Mouse (Mus musculus): ENCODE measurements at regions not wholly inside any gene's neighbourhood (a gene's known extent, or its start where the extent isn't known, plus 50 kb on each side); places are given as distances from the start of the nearest gene placed in this dataset.

GRCm38 (mm10) chr4:34105251-34105650 is 55.3 kb upstream of the Spaca1 start:
- no peak for DNase-seq (ENCODE audit: low spot score)

- no peak for DNase-seq (ENCODE audit: low spot score)
Measured at GRCm38 (mm10) chr4:34114323-34114722, 64.3 kb upstream of the Spaca1 start.

- DNase-seq (ENCODE audit: low spot score) = no peak
Measured at GRCm38 (mm10) chr4:34117086-34117485, 67.1 kb upstream of the Spaca1 start.

GRCm38 (mm10) chr4:34122959-34123520 is 73.0 kb upstream of the Spaca1 start:
- no peak for DNase-seq (ENCODE audit: low spot score)

GRCm38 (mm10) chr4:34128224-34128623 is 78.2 kb upstream of the Spaca1 start:
- DNase-seq (ENCODE audit: low spot score) = peak; percentile 21

GRCm38 (mm10) chr4:34146133-34146867 is 96.3 kb upstream of the Spaca1 start:
- no peak for DNase-seq (ENCODE audit: low spot score)

GRCm38 (mm10) chr4:34148956-34149739 is 99.2 kb upstream of the Spaca1 start:
- no peak for DNase-seq (ENCODE audit: low spot score)

- peak; percentile 21 for DNase-seq (ENCODE audit: low spot score)
Measured at GRCm38 (mm10) chr4:34151605-34152347, 101.8 kb upstream of the Spaca1 start.

GRCm38 (mm10) chr4:34155501-34155900 is 105.5 kb upstream of the Spaca1 start:
- no peak for DNase-seq (ENCODE audit: low spot score)

GRCm38 (mm10) chr4:34157818-34158511 is 108.0 kb upstream of the Spaca1 start:
- no peak for DNase-seq (ENCODE audit: low spot score)

- no peak for DNase-seq (ENCODE audit: low spot score)
Measured at GRCm38 (mm10) chr4:34171265-34171862, 121.4 kb upstream of the Spaca1 start.

- DNase-seq (ENCODE audit: low spot score) = no peak
Measured at GRCm38 (mm10) chr4:34172000-34172399, 122.0 kb upstream of the Spaca1 start.

- DNase-seq (ENCODE audit: low spot score) = no peak
Measured at GRCm38 (mm10) chr4:34177421-34177820, 127.4 kb upstream of the Spaca1 start.

- no peak for DNase-seq (ENCODE audit: low spot score)
Measured at GRCm38 (mm10) chr4:34186522-34186921, 136.5 kb upstream of the Spaca1 start.

- DNase-seq (ENCODE audit: low spot score) = no peak
Measured at GRCm38 (mm10) chr4:34203193-34203848, 153.3 kb upstream of the Spaca1 start.

- DNase-seq (ENCODE audit: low spot score) = no peak
Measured at GRCm38 (mm10) chr4:34209179-34209896, 159.3 kb upstream of the Spaca1 start.

GRCm38 (mm10) chr4:34213731-34214130 is 163.7 kb upstream of the Spaca1 start:
- no peak for DNase-seq (ENCODE audit: low spot score)

GRCm38 (mm10) chr4:34214346-34214745 is 164.4 kb upstream of the Spaca1 start:
- DNase-seq (ENCODE audit: low spot score) = no peak

GRCm38 (mm10) chr4:34221915-34222314 is 171.9 kb upstream of the Spaca1 start:
- DNase-seq (ENCODE audit: low spot score) = no peak
